Mouse (Mus musculus) left cerebral cortex, adult 9 months (tissue): ENCODE measurements at regions not wholly inside any gene's neighbourhood (a gene's known extent, or its start where the extent isn't known, plus 50 kb on each side); places are given as distances from the start of the nearest gene placed in this dataset.

Experiments
- DNase-seq, 2 experiments: peaks; one replicate each; pipeline ENCODE4 v3.0.0; 2022; ENCODE audit warnings: low spot score in 2 of 2

DNA sequence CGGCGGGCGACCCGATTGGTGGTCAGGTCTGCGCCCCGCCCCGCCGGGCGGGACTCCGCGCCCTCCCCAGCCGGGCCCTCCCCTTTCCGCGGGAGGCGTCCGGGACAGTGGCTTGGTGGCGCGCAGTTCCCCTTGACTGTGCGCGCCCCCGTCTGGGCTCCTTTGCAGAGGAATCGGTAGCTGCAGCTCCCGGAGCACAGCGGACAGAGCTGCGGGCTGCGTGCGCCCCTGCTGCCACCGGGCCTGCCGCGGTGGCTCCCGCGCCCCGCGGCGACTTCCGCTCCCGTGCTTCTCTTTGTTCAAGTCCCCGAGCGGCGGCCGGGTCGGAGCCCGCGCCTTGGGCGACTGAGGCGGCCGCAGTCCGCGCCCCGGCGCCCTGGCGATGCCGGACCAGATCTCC, 566.6 kb upstream of the Gm21863 start:
- DNase-seq: peak in 1 of 2 experiments; percentile 12
